Mouse (Mus musculus): ENCODE results near the gene P2rx3. TPM values are rescaled to one million over a fixed set of nuclear protein-coding genes. Genes with fewer than 3 reads are reported as not detected.

P2rx3 gene
- polyA plus RNA-seq (2012; rRNA removed): 2.4 and 2.6 TPM in 2 replicates

- DNase-seq (ENCODE audit: low read depth): no peak
These were observed at the start of gene P2rx3, which contains the start of gene Ssrp1 for GRCm38 (mm10) chr2:85037047-85038026. TSS of gene P2rx3 (minus strand) at chr2:85037462. TSS of gene Ssrp1 (plus strand) at chr2:85037234.

GRCm38 (mm10) chr2:85073751-85074150 is 36.5 kb upstream of the P2rx3 start:
- DNase-seq (ENCODE audit: low read depth): no peak

GRCm38 (mm10) chr2:85071921-85072320 is 34.7 kb upstream of the P2rx3 start:
- no peak for DNase-seq (ENCODE audit: low read depth)

GRCm38 (mm10) chr2:85070086-85070485 is 32.8 kb upstream of the P2rx3 start:
- DNase-seq (ENCODE audit: low read depth): no peak

GRCm38 (mm10) chr2:85068626-85069025 is 31.4 kb upstream of the P2rx3 start:
- no peak for DNase-seq (ENCODE audit: low read depth)

GRCm38 (mm10) chr2:85067903-85068625 is 30.8 kb upstream of the P2rx3 start:
- DNase-seq (ENCODE audit: low read depth): no peak

GRCm38 (mm10) chr2:85066937-85067336 is 29.7 kb upstream of the P2rx3 start:
- no peak for DNase-seq (ENCODE audit: low read depth)

- no peak for DNase-seq (ENCODE audit: low read depth)
These were observed 28.0 kb upstream of the P2rx3 start for GRCm38 (mm10) chr2:85065141-85065875.

GRCm38 (mm10) chr2:85061107-85061541 is 23.9 kb upstream of the P2rx3 start:
- no peak for DNase-seq (ENCODE audit: low read depth)

GRCm38 (mm10) chr2:85060591-85061060 is 23.4 kb upstream of the P2rx3 start:
- DNase-seq (ENCODE audit: low read depth): no peak

GRCm38 (mm10) chr2:85059677-85060076 is 22.4 kb upstream of the P2rx3 start:
- DNase-seq (ENCODE audit: low read depth): no peak

GRCm38 (mm10) chr2:85056711-85057110 is 19.4 kb upstream of the P2rx3 start:
- no peak for DNase-seq (ENCODE audit: low read depth)

- no peak for DNase-seq (ENCODE audit: low read depth)
These were observed 16.0 kb upstream of the P2rx3 start for GRCm38 (mm10) chr2:85053192-85053816.

- DNase-seq (ENCODE audit: low read depth): no peak
These were observed 13.5 kb upstream of the P2rx3 start for GRCm38 (mm10) chr2:85050746-85051145.

- DNase-seq (ENCODE audit: low read depth): no peak
These were observed 12.9 kb upstream of the P2rx3 start for GRCm38 (mm10) chr2:85050001-85050634.

GRCm38 (mm10) chr2:85049277-85049676 is 12.0 kb upstream of the P2rx3 start:
- DNase-seq (ENCODE audit: low read depth): no peak

GRCm38 (mm10) chr2:85048168-85048751 is 11.0 kb upstream of the P2rx3 start:
- DNase-seq (ENCODE audit: low read depth): no peak

- DNase-seq (ENCODE audit: low read depth): peak; percentile 89
These were observed 10.4 kb upstream of the P2rx3 start, which contains the start of gene Tnks1bp1 for GRCm38 (mm10) chr2:85047596-85048167. TSS of gene Tnks1bp1 (plus strand) at chr2:85048022.

- DNase-seq (ENCODE audit: low read depth): no peak
These were observed 9.8 kb upstream of the P2rx3 start for GRCm38 (mm10) chr2:85047081-85047480.

GRCm38 (mm10) chr2:85046222-85046621 is 9.0 kb upstream of the P2rx3 start:
- no peak for DNase-seq (ENCODE audit: low read depth)

Data from gonadal fat pad, adult 2 months (tissue).